In the genomic region with DNA sequence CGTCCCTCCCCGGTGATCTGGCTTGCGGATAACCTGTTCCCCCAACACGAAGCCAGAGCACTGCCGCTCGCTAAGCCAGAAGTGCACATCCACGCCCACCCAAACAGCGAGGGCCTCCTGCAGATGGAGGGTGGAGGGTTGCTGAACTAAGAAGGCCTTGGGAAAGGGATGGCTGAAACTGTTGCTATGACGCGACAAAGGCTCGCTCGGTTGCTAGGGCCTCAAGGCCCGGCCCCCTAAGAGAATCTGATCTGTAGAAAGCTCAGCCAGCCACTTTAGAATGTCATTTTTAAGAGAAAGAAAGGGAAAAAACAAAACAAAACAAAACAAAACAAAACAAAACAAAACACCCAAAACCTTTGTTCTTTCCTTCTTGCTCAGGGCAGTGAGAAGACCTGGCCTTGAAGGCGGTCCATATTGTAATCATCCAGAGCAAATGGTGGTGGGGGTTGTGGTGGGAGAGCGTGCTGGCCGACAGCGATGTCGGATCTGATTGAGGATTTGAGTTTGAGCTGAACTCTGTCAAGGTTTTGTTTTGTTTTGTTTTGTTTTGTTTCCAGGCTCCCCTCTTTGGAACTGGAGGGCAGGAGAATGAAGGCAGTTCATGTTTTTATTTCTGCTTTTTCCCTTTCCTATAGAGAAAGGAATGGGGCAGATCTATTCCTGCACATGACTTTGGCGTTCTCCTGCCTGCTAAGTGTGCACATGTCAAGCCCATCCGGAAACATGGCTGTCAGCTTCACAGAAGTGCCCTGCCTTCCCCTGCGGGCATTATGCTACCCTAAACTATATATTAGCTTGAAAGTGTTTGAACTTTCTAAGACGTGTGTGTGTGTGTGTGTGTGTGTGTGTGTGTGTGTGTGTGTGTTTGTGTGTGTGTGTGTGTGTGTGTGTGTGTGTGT, we compare ENCODE assay signal across 7 mouse cellular contexts. TPM values are rescaled to one million over a fixed set of nuclear protein-coding genes. Genes with fewer than 3 reads are reported as not detected.
A peak's percentile ranks its signal among the peaks of the same experiment; 100 is the strongest.
DNase-seq lines count a peak whose midpoint lies in the region; ATAC-seq lines count a peak whose summit lies in the region.

A gene (minus strand): TSS at position 188 of the 902 bp plus-strand sequence.

- H3K9me3 ChIP-seq in forebrain, embryonic 12.5 days = no peaks in the 10 kb centered on the region
- no peaks in the 10 kb centered on the region for H3K9me3 ChIP-seq in limb, embryonic 12.5 days

- peak within 1 kb of the TSS; percentile 37 for H3K4me2 ChIP-seq in forebrain, embryonic 12.5 days
- peak within 1 kb of the TSS; percentile 35 for H3K4me2 ChIP-seq in limb, embryonic 12.5 days

- peak; percentile 29 for DNase-seq in ovary, adult 18-20 months (ENCODE audit: low spot score)
- no peak for DNase-seq in ovary, postnatal 14 days (ENCODE audit: low spot score)
- DNase-seq in testis, postnatal 10 days (ENCODE audit: low spot score) = peak; percentile 45
- no peak for DNase-seq in thymus, postnatal 10 days (ENCODE audit: low spot score in 2 of 2)
- no peak for DNase-seq in cerebellum, adult 11 months

- H3K9ac ChIP-seq in forebrain, embryonic 12.5 days = no peak within 1 kb of the TSS
- H3K9ac ChIP-seq in limb, embryonic 12.5 days (replicated peaks) = no peak within 1 kb of the TSS

- ATAC-seq in forebrain, embryonic 12.5 days (ENCODE audit: low FRiP score) = peak; percentile 77
- ATAC-seq in limb, embryonic 12.5 days (ENCODE audit: insufficient number of reproducible peaks, insufficient read depth, low FRiP score, low TSS enrichment, low read depth) = peak; percentile 57; the same call in 1 of the 2 replicates

- 28% methylated on average over 22 of the region's 22 CpGs for WGBS in forebrain, embryonic 12.5 days
- WGBS in limb, embryonic 12.5 days = 37% methylated on average over 22 of the region's 22 CpGs

- peaks cover 11% of the 10 kb centered on the region for H3K4me1 ChIP-seq in forebrain, embryonic 12.5 days
- H3K4me1 ChIP-seq in limb, embryonic 12.5 days (replicated peaks) = peaks cover 11% of the 10 kb centered on the region

- no peaks in the 10 kb centered on the region for H3K36me3 ChIP-seq in forebrain, embryonic 12.5 days (replicated peaks)
- no peaks in the 10 kb centered on the region for H3K36me3 ChIP-seq in limb, embryonic 12.5 days

- no peak within 1 kb of the TSS for H3K4me3 ChIP-seq in forebrain, embryonic 12.5 days (replicated peaks)
- no peak within 1 kb of the TSS for H3K4me3 ChIP-seq in limb, embryonic 12.5 days (replicated peaks)

- no peaks in the 10 kb centered on the region for H3K27me3 ChIP-seq in forebrain, embryonic 12.5 days
- H3K27me3 ChIP-seq in limb, embryonic 12.5 days = no peaks in the 10 kb centered on the region; the same call in 1 of the 2 replicates

- no peak within 1 kb of the TSS for H3K27ac ChIP-seq in forebrain, embryonic 12.5 days
- H3K27ac ChIP-seq in limb, embryonic 12.5 days = no peak within 1 kb of the TSS

RNA-seq across cellular contexts. Expression of the gene that starts here (rescaled TPM):
- polyA plus RNA-seq in forebrain, embryonic 12.5 days (2016; fragmentation: Nextera tagmentation; extraction: Ambion mirVana) = 0.43 TPM in 1 of 2 replicates, not detected in the other
- polyA plus RNA-seq in limb, embryonic 12.5 days (2016; fragmentation: Nextera tagmentation; extraction: Ambion mirVana) = 0.08 and 0.21 TPM in 2 replicates

Comparison
In these comparisons a context has a peak if more than half of its experiments do, and no peak if none do; other contexts are left out.
1. DNase-seq: peak in ovary, adult 18-20 months (single experiment) and testis, postnatal 10 days (single experiment); none in ovary, postnatal 14 days (single experiment), thymus, postnatal 10 days (0 of 2) and cerebellum, adult 11 months (single experiment).
2. Peak in ATAC-seq and H3K4me2 ChIP-seq in forebrain, embryonic 12.5 days; RNA of the gene not detected or under 1 TPM.
3. Peak in ATAC-seq and H3K4me2 ChIP-seq in limb, embryonic 12.5 days; RNA of the gene not detected or under 1 TPM.